Mouse (Mus musculus): ENCODE data around the gene Tcf7l2. TPM values are rescaled to one million over a fixed set of nuclear protein-coding genes. Genes with fewer than 3 reads are reported as not detected.

Tcf7l2 gene
- total RNA-seq, 2 experiments from 2014 or later: 2.9 to 9.3 TPM

GRCm38 (mm10) chr19:55815010-55815790 is 73.6 kb downstream of the Tcf7l2 start:
- ATAC-seq (replicated peaks; ENCODE audit: poor library complexity, severe bottlenecking): no peak

- ATAC-seq (replicated peaks; ENCODE audit: poor library complexity, severe bottlenecking): no peak
These were observed 75.4 kb downstream of the Tcf7l2 start for GRCm38 (mm10) chr19:55816974-55817373.

GRCm38 (mm10) chr19:55820202-55820601 is 78.6 kb downstream of the Tcf7l2 start:
- peak; percentile 59 for ATAC-seq (replicated peaks; ENCODE audit: poor library complexity, severe bottlenecking)

- no peak for ATAC-seq (replicated peaks; ENCODE audit: poor library complexity, severe bottlenecking)
These were observed 83.6 kb downstream of the Tcf7l2 start for GRCm38 (mm10) chr19:55825001-55825827.

- no peak for ATAC-seq (replicated peaks; ENCODE audit: poor library complexity, severe bottlenecking)
These were observed 84.4 kb downstream of the Tcf7l2 start for GRCm38 (mm10) chr19:55825951-55826507.

GRCm38 (mm10) chr19:55827613-55828259 is 86.1 kb downstream of the Tcf7l2 start:
- peak; percentile 76 for ATAC-seq (replicated peaks; ENCODE audit: poor library complexity, severe bottlenecking)

GRCm38 (mm10) chr19:55830976-55831559 is 89.4 kb downstream of the Tcf7l2 start:
- peak; percentile 54; the same call in 1 of the 2 replicates for ATAC-seq (replicated peaks; ENCODE audit: poor library complexity, severe bottlenecking)

GRCm38 (mm10) chr19:55832122-55832521 is 90.5 kb downstream of the Tcf7l2 start:
- ATAC-seq (replicated peaks; ENCODE audit: poor library complexity, severe bottlenecking): no peak

GRCm38 (mm10) chr19:55833807-55834385 is 92.3 kb downstream of the Tcf7l2 start:
- ATAC-seq (replicated peaks; ENCODE audit: poor library complexity, severe bottlenecking): no peak

- ATAC-seq (replicated peaks; ENCODE audit: poor library complexity, severe bottlenecking): no peak
These were observed 95.5 kb downstream of the Tcf7l2 start for GRCm38 (mm10) chr19:55836930-55837687.

GRCm38 (mm10) chr19:55837924-55838323 is 96.3 kb downstream of the Tcf7l2 start:
- ATAC-seq (replicated peaks; ENCODE audit: poor library complexity, severe bottlenecking): no peak

- peak; percentile 42; the same call in 1 of the 2 replicates for ATAC-seq (replicated peaks; ENCODE audit: poor library complexity, severe bottlenecking)
These were observed 96.9 kb downstream of the Tcf7l2 start for GRCm38 (mm10) chr19:55838389-55839035.

- ATAC-seq (replicated peaks; ENCODE audit: poor library complexity, severe bottlenecking): 0 out of 2 replicates have a peak, but pooled peaks have one; percentile 22
These were observed 97.5 kb downstream of the Tcf7l2 start for GRCm38 (mm10) chr19:55839036-55839555.

GRCm38 (mm10) chr19:55840499-55841121 is 99.0 kb downstream of the Tcf7l2 start:
- peak; percentile 40; the same call in 1 of the 2 replicates for ATAC-seq (replicated peaks; ENCODE audit: poor library complexity, severe bottlenecking)

GRCm38 (mm10) chr19:55842046-55842445 is 100.4 kb downstream of the Tcf7l2 start:
- no peak for ATAC-seq (replicated peaks; ENCODE audit: poor library complexity, severe bottlenecking)

- no peak for ATAC-seq (replicated peaks; ENCODE audit: poor library complexity, severe bottlenecking)
These were observed 101.7 kb downstream of the Tcf7l2 start for GRCm38 (mm10) chr19:55843111-55843887.

- no peak for ATAC-seq (replicated peaks; ENCODE audit: poor library complexity, severe bottlenecking)
These were observed 104.1 kb downstream of the Tcf7l2 start for GRCm38 (mm10) chr19:55845702-55846101.

All from granulocyte monocyte progenitor cell, adult 5-6 weeks (primary cell).